Mouse (Mus musculus) small intestine, adult 2 months (tissue): Measurements from ENCODE around the gene Itgb5.

ENCODE experiments used
- CTCF ChIP-seq: fragments of 200-500 bp; IDR thresholded peaks from 2 replicates; pipeline ENCODE4 v1.5.1; 2012; ENCODE audit warnings: low read depth, mild to moderate bottlenecking, control low read depth, inconsistent platforms, low read length, moderate library complexity, mixed read lengths; ENCODE audit not compliant: insufficient replicate concordance, insufficient read length; ENCODE audit errors: extremely low read depth
- POLR2A ChIP-seq: fragments of 200-500 bp; IDR thresholded peaks from 2 replicates; pipeline ENCODE4 v1.6.1; 2012; ENCODE audit warnings: low read depth, mild to moderate bottlenecking, control low read depth, inconsistent platforms, low read length, moderate library complexity

DNA sequence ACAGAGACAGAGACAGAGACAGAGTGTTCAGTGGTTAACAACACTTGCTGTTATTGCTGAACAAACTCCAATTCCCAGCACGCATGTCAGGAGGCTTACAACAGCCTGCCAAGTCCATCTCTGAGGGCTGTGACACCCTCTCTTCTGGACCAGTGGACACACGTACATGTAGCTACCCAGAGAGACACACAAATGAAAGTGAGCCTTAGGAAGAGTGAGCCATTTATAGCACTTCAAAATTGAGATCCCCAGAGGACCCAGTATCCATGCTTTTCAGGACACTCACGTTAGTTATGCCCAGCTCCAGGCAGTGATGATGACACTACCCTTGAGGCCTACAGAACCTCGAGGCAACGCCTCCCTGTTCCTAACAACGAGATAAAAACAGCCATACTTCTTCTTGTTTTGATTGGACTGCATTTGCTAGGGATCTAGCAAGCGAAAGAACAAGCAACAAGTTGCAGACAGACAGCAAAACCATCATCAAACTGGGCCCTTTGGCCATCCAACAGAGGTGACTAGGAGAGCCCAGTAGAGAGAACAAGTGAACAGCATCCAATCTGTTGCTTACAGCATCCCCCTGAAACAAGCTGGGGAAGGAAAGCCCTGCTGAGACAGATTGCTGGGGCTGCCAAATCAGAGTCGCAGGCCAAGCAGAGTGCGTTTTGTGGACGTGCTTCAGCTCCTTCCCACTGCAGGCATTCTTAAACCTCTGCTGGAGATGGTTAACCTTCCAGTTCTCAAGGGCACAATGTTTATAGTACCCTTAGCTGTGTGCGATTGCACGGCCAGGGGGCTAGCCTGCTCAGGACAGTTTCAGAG, 109.1 kb downstream of the Itgb5 start:
- TF ChIP-seq CTCF (no peak), POLR2A (no peak)
